8 mouse cellular contexts compared by ENCODE assay signal in the genomic region with DNA sequence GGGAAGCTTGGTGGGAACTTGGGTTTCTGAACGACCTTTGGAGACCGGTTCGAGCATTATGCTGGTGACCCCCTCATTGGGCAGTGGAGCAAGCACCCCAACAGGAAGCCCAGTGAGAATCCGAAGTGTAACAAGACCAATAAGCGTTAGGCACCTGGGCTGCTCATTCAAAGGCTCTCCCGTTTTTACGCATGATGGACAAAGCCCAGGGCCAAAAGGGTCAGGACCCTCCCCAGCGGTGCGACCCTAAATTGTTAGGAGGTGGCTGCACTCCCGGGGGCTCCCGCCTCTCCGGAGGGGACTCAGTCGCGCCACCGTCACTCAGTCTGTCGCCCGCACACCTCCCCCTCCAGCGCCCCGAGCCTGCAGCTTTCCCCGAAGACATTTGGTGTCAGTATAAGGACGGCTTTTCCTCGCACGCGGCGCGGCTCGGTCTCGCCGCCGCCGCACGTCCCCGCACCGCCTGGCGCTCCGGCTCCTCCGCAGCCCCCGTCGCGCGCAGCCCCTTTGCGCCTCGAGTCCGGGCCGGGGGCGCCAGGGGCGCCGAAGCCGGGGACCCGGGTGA. TPM values are rescaled to one million over a fixed set of nuclear protein-coding genes. Genes with fewer than 3 reads are reported as not detected.
DNase-seq lines count a peak whose midpoint lies in the region; ATAC-seq and TF ChIP-seq lines count a peak whose summit lies in the region.

A gene (plus strand): TSS at position 388 of the 565 bp plus-strand sequence.

- H3K27ac ChIP-seq in heart, embryonic 14.5 days (replicated peaks in 1 of 2; ENCODE audit: control insufficient read depth in 1 of 2, insufficient read depth in 1 of 2, low read depth in 2 of 2, low read length in 2 of 2) = no peak within 1 kb of the TSS
- no peak within 1 kb of the TSS for H3K27ac ChIP-seq in embryonic facial prominence, embryonic 12.5 days
- peak within 1 kb of the TSS; percentile 88 for H3K27ac ChIP-seq in layer of hippocampus, adult 2 months
- H3K27ac ChIP-seq in midbrain, embryonic 14.5 days (replicated peaks; ENCODE audit: low read depth, low read length) = 0 out of 2 replicates have a peak within 1 kb of the TSS, but pooled peaks have one; percentile 26

- DNase-seq in heart, postnatal 4 days = no peak
- DNase-seq in R1 (ENCODE audit: low read depth, low spot score) = peak; percentile 21
- peak; percentile 69 to 73 for DNase-seq in layer of hippocampus, adult 2 months (ENCODE audit: low spot score in 2 of 2)
- peak; percentile 88 for DNase-seq in midbrain, embryonic 14.5 days
- DNase-seq in ovary, postnatal 10 days (ENCODE audit: low spot score) = no peak
- DNase-seq in c-Kit-positive CD71-positive TER-119-positive erythroid progenitor cells, embryonic 14.5 days (ENCODE audit: low spot score) = no peak

- H3K4me3 ChIP-seq in heart, embryonic 14.5 days (ENCODE audit: control insufficient read depth in 1 of 2, insufficient read depth in 1 of 2, low read depth in 1 of 2, low read length in 2 of 2) = peak within 1 kb of the TSS; percentile 34 to 43; a peak in 3 of 4 replicates
- H3K4me3 ChIP-seq in embryonic facial prominence, embryonic 12.5 days = peak within 1 kb of the TSS; percentile 48
- H3K4me3 ChIP-seq in layer of hippocampus, adult 2 months = peak within 1 kb of the TSS; percentile 68
- H3K4me3 ChIP-seq in midbrain, embryonic 14.5 days (replicated peaks; ENCODE audit: low read depth, low read length) = peak within 1 kb of the TSS; percentile 55

- no peak for ATAC-seq in heart, embryonic 14.5 days (ENCODE audit: insufficient number of reproducible peaks, insufficient read depth, low FRiP score, low read depth)
- no peak for ATAC-seq in embryonic facial prominence, embryonic 12.5 days (ENCODE audit: insufficient number of reproducible peaks, insufficient read depth, low FRiP score, low TSS enrichment)
- peak; percentile 46; the same call in 1 of the 2 replicates for ATAC-seq in midbrain, embryonic 14.5 days (ENCODE audit: low FRiP score, low TSS enrichment)

- H3K27me3 ChIP-seq in heart, embryonic 14.5 days (ENCODE audit: control insufficient read depth, insufficient read depth, low read length) = peaks cover 100% of the 10 kb centered on the region
- peaks cover 90% of the 10 kb centered on the region for H3K27me3 ChIP-seq in embryonic facial prominence, embryonic 12.5 days
- peaks cover 30% of the 10 kb centered on the region for H3K27me3 ChIP-seq in midbrain, embryonic 14.5 days (ENCODE audit: control insufficient read depth, insufficient read depth, low read length)

- peak within 1 kb of the TSS; percentile 41; the same call in 1 of the 2 replicates for H3K9ac ChIP-seq in heart, embryonic 14.5 days (ENCODE audit: low read length)
- H3K9ac ChIP-seq in embryonic facial prominence, embryonic 12.5 days = peak within 1 kb of the TSS; percentile 62
- peak within 1 kb of the TSS; percentile 70 for H3K9ac ChIP-seq in midbrain, embryonic 14.5 days (replicated peaks; ENCODE audit: low read length)

- peak; percentile 47 for TF ChIP-seq CTCF in layer of hippocampus, adult 2 months (conservative IDR thresholded peaks at IDR 0.05)

- H3K36me3 ChIP-seq in heart, embryonic 14.5 days (ENCODE audit: control insufficient read depth, insufficient read depth, low read length) = no peaks in the 10 kb centered on the region
- no peaks in the 10 kb centered on the region for H3K36me3 ChIP-seq in embryonic facial prominence, embryonic 12.5 days
- H3K36me3 ChIP-seq in midbrain, embryonic 14.5 days (ENCODE audit: control insufficient read depth, insufficient read depth, low read length) = no peaks in the 10 kb centered on the region

- H3K4me2 ChIP-seq in heart, embryonic 14.5 days (ENCODE audit: low read length) = peak within 1 kb of the TSS; percentile 83
- H3K4me2 ChIP-seq in embryonic facial prominence, embryonic 12.5 days (replicated peaks) = peak within 1 kb of the TSS; percentile 94
- peak within 1 kb of the TSS; percentile 85 for H3K4me2 ChIP-seq in midbrain, embryonic 14.5 days (ENCODE audit: low read length)

- WGBS in heart, embryonic 14.5 days = 2% methylated on average over 46 of the region's 50 CpGs
- WGBS in embryonic facial prominence, embryonic 12.5 days = 3% methylated on average over 41 of the region's 50 CpGs
- under 1% methylated on average over 48 of the region's 50 CpGs for WGBS in midbrain, embryonic 14.5 days

- no peaks in the 10 kb centered on the region for H3K9me3 ChIP-seq in heart, embryonic 14.5 days (ENCODE audit: control insufficient read depth, low read length)
- H3K9me3 ChIP-seq in embryonic facial prominence, embryonic 12.5 days = no peaks in the 10 kb centered on the region
- H3K9me3 ChIP-seq in midbrain, embryonic 14.5 days (ENCODE audit: control insufficient read depth, low read length) = no peaks in the 10 kb centered on the region

- H3K4me1 ChIP-seq in heart, embryonic 14.5 days (ENCODE audit: control insufficient read depth in 2 of 2, insufficient read depth in 2 of 2, low read length in 2 of 2) = peaks cover 2 to 9% of the 10 kb centered on the region in 2 experiments; a peak in 3 of 4 replicates
- peaks cover 11% of the 10 kb centered on the region for H3K4me1 ChIP-seq in embryonic facial prominence, embryonic 12.5 days
- 0 out of 2 replicates have a peak, but pooled peaks cover 6% of the 10 kb centered on the region for H3K4me1 ChIP-seq in midbrain, embryonic 14.5 days (ENCODE audit: control insufficient read depth, insufficient read depth, low read length)

RNA-seq across cellular contexts. Expression of the gene that starts here (rescaled TPM):
- polyA plus RNA-seq in heart, embryonic 14.5 days (2014; fragmentation: Nextera tagmentation; extraction: Ambion mirVana) = not detected in 2 replicates
- total RNA-seq in heart, postnatal 4 days (2021) = under 1 TPM in 1 of 2 experiments, not detected in 1; 0.05 TPM
- 0.01 and 0.03 TPM in 2 replicates for polyA plus RNA-seq in embryonic facial prominence, embryonic 12.5 days (2016; fragmentation: Nextera tagmentation; extraction: Ambion mirVana)
- 10 to 100 TPM; 36.1 to 41.4 TPM for total RNA-seq in layer of hippocampus, adult 2 months (2021)
- 0.75 and 1.5 TPM in 2 replicates for polyA plus RNA-seq in midbrain, embryonic 14.5 days (2014; fragmentation: Nextera tagmentation; extraction: Ambion mirVana)

Comparison
In these comparisons a context has a peak if more than half of its experiments do, and no peak if none do; other contexts are left out.
1. RNA of the gene that starts here (total RNA-seq): 36.1 to 41.4 TPM in layer of hippocampus, adult 2 months; 0.05 TPM in heart, postnatal 4 days; every median in the first group is over 10 times any median in the second.
2. H3K27ac ChIP-seq: peak in layer of hippocampus, adult 2 months (single experiment) and midbrain, embryonic 14.5 days (single experiment); none in heart, embryonic 14.5 days (0 of 2) and embryonic facial prominence, embryonic 12.5 days (single experiment).
3. DNase-seq: peak in R1 (single experiment), layer of hippocampus, adult 2 months (2 of 2) and midbrain, embryonic 14.5 days (single experiment); none in heart, postnatal 4 days (single experiment), ovary, postnatal 10 days (single experiment) and c-Kit-positive CD71-positive TER-119-positive erythroid progenitor cells, embryonic 14.5 days (single experiment).
4. Peak in every context shown above with its lines, with median percentiles within 50 percentile points of each other: H3K4me2 ChIP-seq, H3K4me3 ChIP-seq and H3K9ac ChIP-seq.